Mouse (Mus musculus) lung, embryonic 15.5 days (tissue): Measurements from ENCODE around the gene Xlr3b. TPM values are rescaled to one million over a fixed set of nuclear protein-coding genes. Genes with fewer than 3 reads are reported as not detected.
"Not testable (repeated sequence)": the region's sequence is repeated elsewhere in the genome, so short reads cannot be mapped to it uniquely, and the experiment has no call there.

Experiments
- ATAC-seq: fragments of 200-750 bp; cut with Nextera tagmentation; 2 replicates; pipeline ENCODE4 v1.8.0; 2017; ENCODE audit warnings: moderate number of reproducible peaks, borderline replicate concordance; ENCODE audit not compliant: low FRiP score, low TSS enrichment; ENCODE audit errors: extremely low read depth
- H3K27ac ChIP-seq: fragments of 300-500 bp; sonication (generic); 2 replicates; pipeline ENCODE4 v1.5.1; 2015; ENCODE audit warnings: moderate library complexity, mild to moderate bottlenecking, inconsistent platforms
- H3K27me3 ChIP-seq: fragments of 300-500 bp; sonication (generic); 2 replicates; pipeline ENCODE4 v1.6.1; 2015; ENCODE audit warnings: inconsistent platforms
- H3K36me3 ChIP-seq: fragments of 300-500 bp; sonication (generic); 2 replicates; pipeline ENCODE4 v1.6.1; 2015; ENCODE audit warnings: inconsistent platforms
- H3K4me1 ChIP-seq: fragments of 300-500 bp; sonication (generic); 2 replicates; pipeline ENCODE4 v1.6.1; 2015; ENCODE audit warnings: inconsistent platforms
- H3K4me2 ChIP-seq: fragments of 300-500 bp; sonication (generic); 2 replicates; pipeline ENCODE4 v1.6.1; 2015; ENCODE audit warnings: inconsistent platforms, mild to moderate bottlenecking, moderate library complexity
- H3K4me3 ChIP-seq: fragments of 300-500 bp; sonication (generic); 2 replicates; pipeline ENCODE4 v1.5.1; 2015; ENCODE audit warnings: mild to moderate bottlenecking, inconsistent platforms
- H3K9ac ChIP-seq: fragments of 300-500 bp; sonication (generic); 2 replicates; pipeline ENCODE4 v1.6.1; 2015; ENCODE audit warnings: inconsistent platforms
- H3K9me3 ChIP-seq: fragments of 300-500 bp; sonication (generic); 2 replicates; pipeline ENCODE4 v1.6.1; 2016; ENCODE audit warnings: inconsistent platforms
- WGBS: fragments of 180-500 bp; shearing (Covaris S2); methylation state at CpG from one replicate; pipeline ENCODE4 v1.1.7; 2015; 5-methylcytosine and 5-hydroxymethylcytosine counted together
- polyA plus RNA-seq: library from polyadenylated mRNA; unstranded; fragments of >200 nt; fragmentation: Nextera tagmentation; extraction: Ambion mirVana; gene quantifications from 2 replicates; pipeline ENCODE4 v1.2.1, GENCODE M21; 2015

Xlr3b gene
- polyA plus RNA-seq = 9.5 and 10.6 TPM in 2 replicates

- not testable (repeated sequence) for H3K27ac ChIP-seq, H3K9me3 ChIP-seq, H3K4me2 ChIP-seq, H3K36me3 ChIP-seq, H3K4me3 ChIP-seq, H3K27me3 ChIP-seq, H3K4me1 ChIP-seq, H3K9ac ChIP-seq, ATAC-seq
- 80% methylated on average over 12 of the region's 12 CpGs for WGBS
Measured at GRCm38 (mm10) chrX:73191934-73192333, at the start of gene Xlr3b. TSS of gene Xlr3b (plus strand) at chrX:73192207.

GRCm38 (mm10) chrX:73143218-73143618 is 48.8 kb upstream of the Xlr3b start:
- H3K36me3 ChIP-seq, H3K4me1 ChIP-seq, H3K9ac ChIP-seq, H3K4me3 ChIP-seq, H3K4me2 ChIP-seq, H3K27me3 ChIP-seq, H3K9me3 ChIP-seq, H3K27ac ChIP-seq: not testable (repeated sequence)
- peak; percentile 52 for ATAC-seq
- no CpG with 5 or more reads among the region's 7 CpGs for WGBS

- not testable (repeated sequence) for H3K36me3 ChIP-seq, H3K4me1 ChIP-seq, H3K4me2 ChIP-seq, H3K27me3 ChIP-seq, H3K4me3 ChIP-seq, ATAC-seq, H3K27ac ChIP-seq, H3K9me3 ChIP-seq, H3K9ac ChIP-seq
- WGBS = no CpG with 5 or more reads among the region's 20 CpGs
Measured at GRCm38 (mm10) chrX:73148496-73148895, 43.5 kb upstream of the Xlr3b start, which contains the start of gene Xlr5b. TSS of gene Xlr5b (plus strand) at chrX:73148796.

GRCm38 (mm10) chrX:73149350-73149749 is 42.7 kb upstream of the Xlr3b start, which contains the start of gene DXBay18:
TSS of gene DXBay18 (minus strand) at chrX:73149450.
- not testable (repeated sequence) for ATAC-seq, H3K27me3 ChIP-seq, H3K4me2 ChIP-seq, H3K36me3 ChIP-seq, H3K4me1 ChIP-seq, H3K9me3 ChIP-seq, H3K9ac ChIP-seq, H3K27ac ChIP-seq, H3K4me3 ChIP-seq
- no CpG with 5 or more reads among the region's 7 CpGs for WGBS

- ATAC-seq, H3K4me3 ChIP-seq: not testable (repeated sequence)
- 59% methylated on average over 5 of the region's 15 CpGs for WGBS
Measured at GRCm38 (mm10) chrX:73176889-73177288, 15.1 kb upstream of the Xlr3b start, which contains the start of gene Spin2d. TSS of gene Spin2d (minus strand) at chrX:73176989.

GRCm38 (mm10) chrX:73213819-73214564 is 22.0 kb downstream of the Xlr3b start, which contains the start of gene Xlr4b:
TSS of gene Xlr4b (plus strand) at chrX:73214333.
- not testable (repeated sequence) for H3K9ac ChIP-seq, H3K9me3 ChIP-seq, H3K36me3 ChIP-seq, ATAC-seq, H3K4me3 ChIP-seq, H3K27ac ChIP-seq, H3K4me1 ChIP-seq, H3K4me2 ChIP-seq, H3K27me3 ChIP-seq
- WGBS = 69% methylated on average over 17 of the region's 19 CpGs

More at GRCm38 (mm10) chrX:73176889-73177288, 15.1 kb upstream of the Xlr3b start, which contains the start of gene Spin2d:
- not testable (repeated sequence) for H3K27ac ChIP-seq, H3K4me1 ChIP-seq, H3K36me3 ChIP-seq, H3K4me2 ChIP-seq, H3K27me3 ChIP-seq, H3K9ac ChIP-seq, H3K9me3 ChIP-seq

- 33% methylated on average over 1 of the region's 1 CpGs for WGBS
- Histone ChIP-seq H3K4me2 (no peak overlapping the region), H3K4me3 (no peak overlapping the region)
Measured at GRCm38 (mm10) chrX:73225365-73225764, 33.4 kb downstream of the Xlr3b start.

GRCm38 (mm10) chrX:73227914-73228605 is 36.1 kb downstream of the Xlr3b start, which contains the start of gene F8a:
TSS of gene F8a (plus strand) at chrX:73228291.
- Histone ChIP-seq H3K27ac (peak within 1 kb of the TSS; percentile 94), H3K36me3 (no peaks in the 10 kb centered on the region), H3K4me1 (no peaks in the 10 kb centered on the region), H3K9ac (peak within 1 kb of the TSS; percentile 55), H3K9me3 (no peaks in the 10 kb centered on the region), H3K27me3 (no peaks in the 10 kb centered on the region; the same call in none of the 2 replicates), H3K4me3 (peak within 1 kb of the TSS; percentile 59), H3K4me2 (peak within 1 kb of the TSS; percentile 86)
- WGBS = 17% methylated on average over 39 of the region's 39 CpGs
- ATAC-seq = peak; percentile 94

More at GRCm38 (mm10) chrX:73225365-73225764, 33.4 kb downstream of the Xlr3b start:
- no peak overlapping the region for H3K27ac ChIP-seq
- no peak for ATAC-seq
- H3K4me1 ChIP-seq = no peaks in the 10 kb centered on the region
- H3K9ac ChIP-seq = no peak overlapping the region
- H3K36me3 ChIP-seq = no peaks in the 10 kb centered on the region
- H3K9me3 ChIP-seq = no peaks in the 10 kb centered on the region
- no peaks in the 10 kb centered on the region; the same call in none of the 2 replicates for H3K27me3 ChIP-seq

- Histone ChIP-seq H3K36me3 (no peaks in the 10 kb centered on the region), H3K4me1 (no peaks in the 10 kb centered on the region), H3K27ac (peak overlapping the region; percentile 94), H3K9ac (peak overlapping the region; percentile 55), H3K9me3 (no peaks in the 10 kb centered on the region), H3K27me3 (no peaks in the 10 kb centered on the region; the same call in none of the 2 replicates), H3K4me3 (peak overlapping the region; percentile 59), H3K4me2 (peak overlapping the region; percentile 86)
- 11% methylated on average over 49 of the region's 51 CpGs for WGBS
- peak; percentile 72 for ATAC-seq
Measured at GRCm38 (mm10) chrX:73228606-73229214, 36.7 kb downstream of the Xlr3b start.

GRCm38 (mm10) chrX:73229288-73229687 is 37.3 kb downstream of the Xlr3b start:
- Histone ChIP-seq H3K4me2 (peak overlapping the region; percentile 86), H3K9me3 (no peaks in the 10 kb centered on the region), H3K4me3 (peak overlapping the region; percentile 59), H3K27ac (peak overlapping the region; percentile 94; the same call in 1 of the 2 replicates), H3K27me3 (no peaks in the 10 kb centered on the region; the same call in none of the 2 replicates), H3K4me1 (no peaks in the 10 kb centered on the region), H3K9ac (peak overlapping the region; percentile 55), H3K36me3 (no peaks in the 10 kb centered on the region)
- ATAC-seq = no peak
- 19% methylated on average over 3 of the region's 3 CpGs for WGBS

- not testable (repeated sequence) for H3K9me3 ChIP-seq, H3K27ac ChIP-seq, H3K27me3 ChIP-seq, H3K4me1 ChIP-seq, H3K4me2 ChIP-seq, H3K4me3 ChIP-seq, H3K9ac ChIP-seq, ATAC-seq, H3K36me3 ChIP-seq
- 78% methylated on average over 14 of the region's 14 CpGs for WGBS
Measured at GRCm38 (mm10) chrX:73242821-73243325, 50.9 kb downstream of the Xlr3b start, which contains the start of gene Xlr4c. TSS of gene Xlr4c (minus strand) at chrX:73243130.
